Mouse (Mus musculus): ENCODE results near the gene Lix1l. TPM values are rescaled to one million over a fixed set of nuclear protein-coding genes. Genes with fewer than 3 reads are reported as not detected.

Lix1l gene
- total RNA-seq (2023): under 1 TPM; 0.68 to 0.73 TPM

DNA sequence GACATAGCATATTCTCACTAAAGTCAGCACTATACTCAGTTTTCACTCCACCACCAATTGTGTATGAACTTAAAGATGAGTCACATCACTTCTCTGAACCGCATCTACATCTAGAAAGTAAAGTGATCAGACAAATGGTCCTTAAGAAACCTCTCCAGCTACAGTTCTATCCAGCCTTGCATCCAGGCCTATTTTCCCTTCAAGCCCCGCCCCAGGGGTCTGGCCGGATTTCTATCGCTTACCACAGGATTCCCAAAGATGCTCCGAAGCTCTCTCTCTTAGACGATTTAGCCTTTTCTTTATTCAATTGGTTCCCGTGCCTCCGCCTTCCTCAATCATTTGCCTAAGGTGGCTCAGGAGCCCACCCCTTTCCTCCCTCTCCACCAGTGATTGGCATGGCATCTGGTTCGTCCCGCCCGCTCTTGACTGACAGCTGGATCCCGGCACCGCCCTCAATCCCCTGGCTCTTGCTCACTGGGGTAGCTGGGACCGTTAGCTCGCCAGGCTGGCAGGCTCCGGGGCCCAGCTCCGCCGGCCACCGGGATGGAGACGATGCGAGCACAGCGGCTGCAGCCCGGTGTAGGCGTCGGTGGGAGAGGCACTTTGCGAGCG lies at the start of gene Lix1l:
TSS of gene Lix1l (plus strand) at position 511 of the 612 bp plus-strand sequence.

DNA sequence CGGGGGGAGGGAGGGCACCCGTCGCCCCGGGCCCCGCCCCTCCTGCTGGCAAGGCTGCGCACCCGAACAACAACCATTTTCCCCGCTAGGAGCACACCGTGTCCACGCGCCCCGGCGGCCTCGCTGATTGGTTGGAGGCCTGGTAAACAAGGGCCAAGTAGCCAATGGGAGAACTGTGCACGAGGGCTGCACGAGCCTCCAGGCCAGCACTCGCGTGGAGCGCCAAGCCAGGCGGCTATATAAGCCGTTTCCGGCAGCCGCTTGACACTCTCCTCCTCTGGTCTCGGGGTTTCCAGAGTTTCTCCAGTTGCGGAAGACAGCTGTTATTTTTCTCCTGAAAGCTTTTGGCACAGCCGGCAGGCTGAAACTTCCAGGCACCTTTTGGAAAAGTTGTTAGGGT lies 43.3 kb upstream of the Lix1l start, which contains the start of gene Txnip:
TSS of gene Txnip (plus strand) at position 264 of the 400 bp plus-strand sequence.

GRCm38 (mm10) chr3:96576690-96577541 lies 24.0 kb upstream of the Lix1l start, which contains the start of gene Gm16253:
TSS of gene Gm16253 (plus strand) at chr3:96576984.

GRCm38 (mm10) chr3:96593790-96594560 lies 7.0 kb upstream of the Lix1l start, which contains the start of gene Polr3gl:
TSS of gene Polr3gl (minus strand) at chr3:96594181.

GRCm38 (mm10) chr3:96596228-96596707 lies 4.7 kb upstream of the Lix1l start, which contains the start of gene Ankrd34a:
TSS of gene Ankrd34a (plus strand) at chr3:96596636.

DNA sequence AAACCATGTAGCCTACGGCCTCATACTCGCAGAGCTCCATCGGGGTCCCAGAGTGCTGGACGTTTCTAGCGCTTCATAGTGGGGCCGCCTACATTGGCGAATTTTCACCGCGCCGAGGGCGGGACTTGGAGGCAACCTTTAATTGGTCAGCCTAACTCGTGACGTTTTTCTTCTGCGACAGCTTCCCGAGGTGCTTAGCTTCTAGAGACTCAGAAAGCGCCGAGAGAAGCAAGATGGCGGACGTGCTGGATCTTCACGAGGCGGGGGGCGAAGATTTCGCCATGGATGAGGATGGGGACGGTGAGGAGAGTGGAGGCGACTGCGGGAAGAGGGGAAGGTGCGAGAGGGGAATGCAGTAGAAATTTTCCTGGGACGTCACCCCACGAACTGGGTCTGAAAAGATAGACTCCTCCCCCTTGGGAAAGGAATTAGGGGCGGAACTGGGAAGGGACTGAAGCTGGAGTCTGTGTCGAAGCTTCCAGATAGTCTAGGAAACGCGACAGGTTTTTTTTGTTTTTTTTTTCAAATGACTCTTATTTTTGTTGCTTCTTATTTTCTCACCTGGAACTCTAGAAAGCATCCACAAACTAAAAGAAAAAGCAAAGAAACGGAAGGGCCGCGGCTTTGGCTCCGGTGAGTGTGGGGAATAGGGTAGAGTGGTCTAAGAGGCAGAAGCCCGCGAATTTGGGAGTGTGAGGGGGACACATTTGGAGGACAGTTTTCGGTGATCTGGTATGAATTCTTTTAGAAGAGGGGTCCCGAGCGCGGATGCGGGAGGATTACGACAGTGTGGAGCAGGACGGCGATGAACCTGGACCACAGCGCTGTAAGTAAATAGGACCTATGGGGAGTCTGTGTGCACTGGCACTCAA lies 29.0 kb downstream of the Lix1l start, which contains the start of gene Rbm8a:
TSS of gene Rbm8a (plus strand) at position 205 of the 872 bp plus-strand sequence.

DNA sequence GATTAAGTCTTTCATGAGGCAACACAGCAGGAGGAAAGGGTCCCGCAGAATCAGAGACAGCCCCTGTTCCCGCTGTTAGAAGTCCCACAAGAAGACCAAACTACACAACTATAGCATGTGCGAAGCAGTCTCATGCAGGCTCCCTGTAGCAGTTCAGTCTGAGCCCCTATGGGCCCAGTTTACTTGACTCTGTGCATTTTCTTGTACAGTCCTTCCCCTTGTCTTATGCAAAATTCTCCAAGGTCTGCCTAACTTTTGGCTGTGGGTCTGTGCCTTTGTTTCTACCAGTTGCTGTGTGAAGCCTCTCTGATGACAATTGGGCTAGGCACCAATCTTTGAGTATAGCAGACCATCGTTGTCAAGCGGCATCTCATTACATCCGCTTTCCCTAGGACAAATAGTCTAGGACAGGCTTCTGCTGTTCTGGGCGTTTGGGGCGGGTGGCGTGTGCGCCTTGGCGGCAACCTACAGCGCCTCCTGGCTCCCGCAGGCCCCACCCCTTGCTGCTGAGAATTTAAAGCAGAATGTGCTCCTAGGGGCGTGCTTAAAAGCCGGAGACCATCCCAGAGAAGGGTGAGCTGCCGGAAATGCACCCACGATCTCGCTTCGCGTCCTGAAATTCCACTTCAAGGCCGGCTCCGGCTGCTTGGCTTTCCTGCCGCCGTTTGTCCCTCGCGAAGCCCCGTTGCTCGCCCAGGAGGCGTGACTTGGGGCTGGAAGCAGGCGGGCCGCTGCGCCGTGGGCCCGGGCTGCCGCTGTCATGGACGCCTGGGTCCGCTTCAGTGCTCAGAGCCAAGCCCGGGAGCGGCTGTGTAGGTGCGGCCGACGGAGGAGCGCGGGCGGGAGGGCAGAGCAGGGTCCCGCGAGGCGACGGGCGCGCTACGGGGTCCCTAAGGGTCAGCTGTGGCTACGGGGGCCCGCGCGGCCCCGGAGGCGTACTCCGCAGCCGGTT lies 34.3 kb downstream of the Lix1l start, which contains the start of the genes Pex11b and Gm42957:
TSS of gene Pex11b (plus strand) at position 449 of the 952 bp plus-strand sequence.
TSS of gene Gm42957 (plus strand) at position 547 of the 952 bp plus-strand sequence.

DNA sequence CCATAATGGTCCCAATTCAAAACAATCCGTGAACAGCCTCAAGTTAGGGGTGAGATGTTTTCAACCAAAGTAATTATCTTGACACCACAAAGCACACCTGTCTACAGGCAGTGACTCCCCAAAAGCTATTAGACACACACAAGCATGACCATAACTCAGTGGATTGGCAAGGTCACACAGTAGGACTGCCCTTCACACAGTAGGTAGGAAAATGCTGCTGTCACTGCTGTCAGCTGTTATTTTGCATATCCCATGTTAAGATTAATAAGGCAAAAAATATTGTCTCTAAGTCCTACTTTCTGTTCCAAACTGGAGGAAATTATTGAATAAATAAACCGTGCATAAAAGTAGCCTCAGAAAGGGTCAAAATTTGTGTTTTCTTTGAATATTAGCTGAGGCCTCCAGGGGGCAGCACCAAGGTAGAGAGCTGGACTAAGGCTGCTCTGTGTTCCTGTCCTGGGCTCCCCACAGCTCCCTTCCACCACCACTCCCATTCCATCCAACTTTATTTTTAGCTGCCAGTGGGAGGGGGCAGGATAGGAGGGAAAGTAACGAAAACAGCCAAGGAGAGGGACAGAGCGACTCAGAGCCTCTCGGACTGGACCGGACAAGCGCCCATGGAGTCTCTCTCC lies 44.2 kb downstream of the Lix1l start, which contains the start of gene Itga10:
TSS of gene Itga10 (plus strand) at position 567 of the 632 bp plus-strand sequence.

DNA sequence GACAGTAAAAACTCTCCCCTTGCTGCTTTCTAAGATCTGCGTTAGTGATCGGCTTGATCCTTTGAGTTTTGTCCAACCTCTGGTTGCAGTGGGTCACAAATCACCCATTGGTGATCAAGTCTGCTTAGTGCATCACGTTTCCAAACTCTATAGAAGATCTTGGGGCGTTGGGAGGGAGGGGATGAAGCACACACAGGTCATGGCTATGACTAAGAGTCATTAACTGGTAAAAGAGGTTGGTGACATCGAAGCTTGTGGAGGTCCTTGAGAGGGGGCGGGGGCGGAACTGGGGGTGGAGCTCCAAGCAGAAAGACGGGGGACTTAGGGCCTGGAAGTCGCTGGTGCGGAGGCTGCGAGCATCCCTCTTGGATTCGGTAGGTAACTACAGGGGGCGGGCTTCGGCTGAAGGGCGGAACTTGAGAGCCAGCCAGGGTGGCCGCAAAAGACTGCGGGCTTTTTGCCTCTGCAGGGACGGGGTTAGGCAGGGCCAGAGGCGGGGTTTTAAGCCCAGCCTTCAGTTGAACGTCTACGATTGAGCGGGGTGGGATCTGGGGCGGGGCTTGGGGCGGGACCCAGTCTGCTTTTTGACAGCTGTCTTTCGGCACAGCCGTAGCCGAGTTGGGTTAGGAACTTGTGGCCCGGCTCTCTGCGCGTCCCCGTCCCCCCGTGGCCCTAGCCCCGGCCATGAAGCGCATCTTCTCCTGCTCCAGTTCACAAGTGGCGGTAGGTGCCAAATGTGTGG lies 68.9 kb downstream of the Lix1l start, which contains the start of gene Ankrd35:
TSS of gene Ankrd35 (plus strand) at position 405 of the 742 bp plus-strand sequence.

Other genes starting within 250 kb of the Lix1l start
- gene BC107364, start 148.8 kb upstream of the Lix1l start, total RNA-seq (2023): not detected
- not detected for gene Hfe2, start 76.0 kb upstream of the Lix1l start, total RNA-seq (2023)
- gene Txnip, start 43.2 kb upstream of the Lix1l start, total RNA-seq (2023): 100 to 1,000 TPM; 373 to 405 TPM
- gene Gm16253, start 24.2 kb upstream of the Lix1l start, total RNA-seq (2023): not detected
- gene Polr3gl, start 7.0 kb upstream of the Lix1l start, total RNA-seq (2023): 10 to 100 TPM; 14.2 to 18.0 TPM
- not detected for gene Ankrd34a, start 4.5 kb upstream of the Lix1l start, total RNA-seq (2023)
- 10 to 100 TPM; 49.4 to 49.5 TPM for gene Rbm8a, start 28.8 kb downstream of the Lix1l start, total RNA-seq (2023)
- gene Pex11b, start 34.2 kb downstream of the Lix1l start, total RNA-seq (2023): 10 to 100 TPM; 12.7 to 14.2 TPM
- not detected for gene Gm42957, start 34.3 kb downstream of the Lix1l start, total RNA-seq (2023)
- 1 to 10 TPM in 1 of 2 experiments, under 1 TPM in 1; 0.79 to 1.4 TPM for gene Itga10, start 44.4 kb downstream of the Lix1l start, total RNA-seq (2023)
- gene Ankrd35, start 69.0 kb downstream of the Lix1l start, total RNA-seq (2023): not detected
- gene Pias3, start 95.2 kb downstream of the Lix1l start, total RNA-seq (2023): 10 to 100 TPM; 38.3 to 43.9 TPM
- 1 to 10 TPM; 1.1 TPM for gene Nudt17, start 107.4 kb downstream of the Lix1l start, total RNA-seq (2023)
- 10 to 100 TPM; 38.8 to 41.8 TPM for gene Polr3c, start 126.5 kb downstream of the Lix1l start, total RNA-seq (2023)
- 10 to 100 TPM; 62.1 to 65.0 TPM for gene Rnf115, start 126.5 kb downstream of the Lix1l start, total RNA-seq (2023)
- not detected for gene Pdzk1, start 228.1 kb downstream of the Lix1l start, total RNA-seq (2023)
- not detected for gene Cd160, start 228.2 kb downstream of the Lix1l start, total RNA-seq (2023)